In the genomic region with DNA sequence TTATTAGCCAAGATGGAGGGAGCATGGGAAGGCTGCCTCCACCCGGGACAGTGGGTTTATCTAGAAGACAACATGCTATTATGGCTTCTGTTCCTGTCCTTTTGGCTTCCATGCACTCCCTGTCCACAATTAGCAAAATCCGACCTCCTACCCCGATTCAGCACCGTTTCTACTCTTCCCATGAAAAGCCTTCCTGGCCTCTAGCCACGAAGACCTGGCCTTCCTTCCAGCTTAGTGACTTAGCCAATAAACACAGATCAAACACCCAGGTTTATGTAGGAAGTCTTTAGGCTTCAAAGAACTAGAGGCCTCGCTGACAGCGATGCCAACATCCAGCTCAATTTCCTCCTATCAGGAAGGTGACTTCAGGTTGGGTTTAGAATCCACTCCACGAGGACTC, we compare ENCODE assay signal across 24 mouse cellular contexts.
DNase-seq lines count a peak whose midpoint lies in the region; ATAC-seq lines count a peak whose summit lies in the region.
"Had no signal": no experiment of that assay in that cellular context is flagged by ENCODE, and none has a peak within 500 bp of the region (broad histone marks: within the 10 kb centered on the region; RNA-seq: fewer than 3 reads in every experiment).

No protein-coding gene starts in this region.

- H3K4me1 ChIP-seq in forebrain, embryonic 10.5 days: peaks cover 24% of the 10 kb centered on the region
- H3K4me1 ChIP-seq in forebrain, embryonic 16.5 days (replicated peaks; ENCODE audit: control insufficient read depth, insufficient read depth, low read length): peaks cover 9% of the 10 kb centered on the region
- H3K4me1 ChIP-seq: heart, embryonic 15.5 days had no signal

- intact Hi-C loops in left cerebral cortex, postnatal 4 days (cut with DNase I): no loop called here

- 77% methylated on average over 8 of the region's 8 CpGs for WGBS in forebrain, embryonic 10.5 days
- WGBS in forebrain, embryonic 16.5 days: 55% methylated on average over 8 of the region's 8 CpGs

- no peak for ATAC-seq in forebrain, embryonic 16.5 days
- ATAC-seq: intestine, postnatal 0 days; Patski had no signal

- 0 out of 2 replicates have a peak overlapping the region, but pooled peaks have one; percentile 26 for H3K27ac ChIP-seq in forebrain, embryonic 10.5 days
- H3K27ac ChIP-seq in forebrain, embryonic 16.5 days (ENCODE audit: low read length): no peak overlapping the region; the same call in 1 of the 2 replicates
- H3K27ac ChIP-seq: embryonic facial prominence, embryonic 15.5 days; forebrain, embryonic 12.5 days; heart, embryonic 15.5 days; hindbrain, embryonic 10.5 days; hindbrain, embryonic 14.5 days had no signal

- no peak overlapping the region for H3K9ac ChIP-seq in forebrain, embryonic 16.5 days (replicated peaks; ENCODE audit: low read depth, low read length)
- H3K9ac ChIP-seq: embryonic facial prominence, embryonic 15.5 days; forebrain, embryonic 12.5 days; heart, embryonic 12.5 days; heart, embryonic 15.5 days; hindbrain, embryonic 14.5 days had no signal

- H3K27me3 ChIP-seq in forebrain, embryonic 10.5 days (ENCODE audit: poor library complexity, severe bottlenecking): peaks cover 28% of the 10 kb centered on the region
- H3K27me3 ChIP-seq in forebrain, embryonic 16.5 days (replicated peaks; ENCODE audit: control insufficient read depth, insufficient read depth, low read length): no peaks in the 10 kb centered on the region; the same call in 1 of the 2 replicates
- H3K27me3 ChIP-seq: forebrain, embryonic 12.5 days; heart, embryonic 15.5 days; Patski had no signal

- no peaks in the 10 kb centered on the region for H3K36me3 ChIP-seq in forebrain, embryonic 10.5 days (replicated peaks)
- no peaks in the 10 kb centered on the region for H3K36me3 ChIP-seq in forebrain, embryonic 16.5 days (ENCODE audit: control insufficient read depth, insufficient read depth)
- H3K36me3 ChIP-seq: embryonic facial prominence, embryonic 15.5 days; forebrain, embryonic 12.5 days; heart, embryonic 12.5 days; heart, embryonic 15.5 days; hindbrain, embryonic 10.5 days had no signal

- DNase-seq in cerebellum, postnatal 10 days: peak; percentile 80 to 85
- DNase-seq in cerebellum, adult 11 months: no peak
- no peak for DNase-seq in forebrain, embryonic 10.5 days (ENCODE audit: extremely low spot score, low spot score)
- peak; percentile 53 for DNase-seq in left cerebral cortex, postnatal 4 days
- no peak for DNase-seq in left cerebral cortex, adult 8-10 months (ENCODE audit: low spot score in 2 of 2)
- no peak for DNase-seq in Muller cell, postnatal 12 days (ENCODE audit: inconsistent ontology term)
- DNase-seq: adrenal gland, adult 2 months; adrenal gland, postnatal 14 days; cerebellum, adult 18-20 months; cerebellum, adult 9-10 months; cerebellum, postnatal 36 days; gastrocnemius, postnatal 25 days; heart, adult 18-20 months; heart, postnatal 10 days; heart, postnatal 36 days had no signal

- no peak overlapping the region for H3K4me2 ChIP-seq in forebrain, embryonic 16.5 days (ENCODE audit: low read length)
- H3K4me2 ChIP-seq: embryonic facial prominence, embryonic 15.5 days; forebrain, embryonic 12.5 days; heart, embryonic 12.5 days; heart, embryonic 15.5 days; hindbrain, embryonic 14.5 days had no signal

- H3K9me3 ChIP-seq in forebrain, embryonic 10.5 days: peaks cover 2% of the 10 kb centered on the region; the same call in 1 of the 2 replicates
- no peaks in the 10 kb centered on the region for H3K9me3 ChIP-seq in forebrain, embryonic 16.5 days (ENCODE audit: control insufficient read depth, low read length)
- H3K9me3 ChIP-seq: embryonic facial prominence, embryonic 15.5 days; forebrain, embryonic 12.5 days; heart, embryonic 12.5 days; heart, embryonic 15.5 days had no signal

- no peak overlapping the region for H3K4me3 ChIP-seq in forebrain, embryonic 10.5 days
- no peak overlapping the region for H3K4me3 ChIP-seq in forebrain, embryonic 16.5 days (replicated peaks; ENCODE audit: low read length)
- H3K4me3 ChIP-seq: embryonic facial prominence, embryonic 15.5 days; forebrain, embryonic 12.5 days; heart, embryonic 12.5 days; heart, embryonic 15.5 days; hindbrain, embryonic 10.5 days had no signal

Comparison
In these comparisons a context has a peak if more than half of its experiments do, and no peak if none do; other contexts are left out.
1. DNase-seq: peak in cerebellum, postnatal 10 days (2 of 2) and left cerebral cortex, postnatal 4 days (single experiment); none in cerebellum, adult 11 months (single experiment), forebrain, embryonic 10.5 days (single experiment), left cerebral cortex, adult 8-10 months (0 of 2) and Muller cell, postnatal 12 days (single experiment).